Mouse (Mus musculus) adrenal gland (tissue): ENCODE measurements around the gene Mical3.

Experiments
- intact Hi-C: fragments of 180-260 bp; cut with DNase I; formaldehyde crosslinking; loops from one replicate; pipeline ENCODE4 v1.15.1; 2025
- long read RNA-seq, 2 experiments: library from polyadenylated mRNA; unstranded; transcript quantifications; one replicate each; pipeline ENCODE4 v2.0.0; 2020; ENCODE audit warnings: borderline replicate concordance in 1 of 2; ENCODE audit not compliant: insufficient replicate concordance in 1 of 2

Mical3 gene
- long read RNA-seq, experiment 1, partial matches to known transcripts: 3 of 4 reads
- long read RNA-seq, experiment 1, other reads (novel, unspliced or antisense): 1 of 4 reads
- long read RNA-seq, experiment 2, partial matches to known transcripts: 3 of 15 reads
- long read RNA-seq, experiment 2, other reads (novel, unspliced or antisense): 12 of 15 reads

DNA sequence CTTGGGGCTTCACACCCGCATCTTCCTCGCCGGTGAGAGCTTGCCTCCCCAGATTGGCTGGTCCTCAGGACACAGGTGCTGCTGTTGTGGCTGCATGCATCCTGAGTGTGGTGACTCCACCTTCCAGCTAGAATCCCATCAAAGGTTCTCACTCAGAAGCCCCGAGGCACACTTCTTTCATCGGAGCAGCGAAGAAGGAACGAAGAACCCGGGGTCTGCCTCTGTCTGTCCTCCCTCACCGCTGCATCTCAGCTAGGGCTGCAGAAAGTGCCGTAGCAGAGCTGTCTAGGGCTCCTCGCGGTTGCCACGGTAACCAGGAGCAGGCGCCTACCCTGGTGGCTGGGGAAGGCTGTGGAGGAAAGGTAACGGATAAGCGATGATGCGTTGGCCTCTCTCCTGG, at the start of gene Mical3:
Gene Mical3, minus strand, starts transcription at position 227 of the 400 bp plus-strand sequence.
- intact Hi-C loops: loop anchor here (2.0 to 5.0 kb wide), 3 partner anchors 47 to 160 kb away; no protein-coding TSS in a partner anchor

GRCm38 (mm10) chr6:121179846-121180245, 49.0 kb upstream of the Mical3 start:
- intact Hi-C loops: loop anchor here (5.0 to 10.0 kb wide), 4 partner anchors 48 to 355 kb away; partner anchors contain the start of gene Mical3

DNA sequence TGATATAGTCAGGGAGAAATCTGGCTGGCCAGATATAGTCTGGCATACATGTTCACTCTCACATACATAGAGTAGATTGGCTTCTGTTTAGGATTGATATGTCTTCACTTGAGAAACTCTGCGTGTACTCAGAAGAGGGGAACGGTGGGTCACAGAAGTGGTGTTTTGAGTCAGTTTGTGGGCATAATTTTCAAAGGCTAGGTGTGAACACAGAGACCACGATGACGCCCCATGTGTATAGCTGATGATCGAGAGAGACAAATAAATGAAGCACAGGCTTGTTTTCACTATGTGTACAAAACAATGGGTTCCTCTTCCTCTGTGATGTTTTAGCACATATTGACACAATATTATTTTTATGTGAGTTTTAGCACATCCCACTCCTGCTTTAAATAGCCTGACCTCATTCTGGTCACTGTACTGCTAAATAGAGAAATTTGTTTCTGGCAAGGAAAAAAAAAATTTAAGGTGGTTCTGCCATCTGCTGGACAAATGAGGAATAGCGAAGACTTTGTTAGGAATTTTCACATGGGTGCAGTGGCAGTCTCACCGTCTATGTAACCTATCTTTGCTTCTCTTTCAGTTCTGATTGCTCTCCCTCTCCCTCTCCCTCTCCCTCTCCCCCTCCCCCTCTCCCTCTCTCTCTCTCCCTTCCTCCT, 48.0 kb upstream of the Mical3 start:
- intact Hi-C loops: loop anchor here (5.0 kb wide), 2 partner anchors 47 to 282 kb away; partner anchors contain the start of gene Mical3

GRCm38 (mm10) chr6:121177118-121177708, 46.4 kb upstream of the Mical3 start:
- intact Hi-C loops: loop anchor here (1.0 to 5.0 kb wide), 3 partner anchors 45 to 280 kb away; partner anchors contain the start of gene Mical3

DNA sequence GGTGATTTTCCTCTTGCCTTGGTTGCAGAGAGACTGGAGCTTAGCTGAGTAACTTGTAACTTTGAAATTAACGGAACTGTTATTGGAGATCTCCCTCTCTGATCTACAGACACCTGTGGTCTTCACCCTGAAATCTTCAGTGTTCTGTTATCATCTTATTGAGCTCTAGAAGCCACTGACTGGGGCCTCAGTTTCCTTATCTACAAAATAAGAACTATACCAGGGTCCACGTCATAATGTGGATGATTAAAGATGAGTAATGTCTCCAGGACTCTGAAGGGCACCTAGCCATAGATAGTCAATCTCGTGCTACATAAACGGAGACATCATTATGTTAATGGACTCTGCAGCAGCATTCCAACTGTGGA, 45.9 kb upstream of the Mical3 start:
- intact Hi-C loops: loop anchor here (1.0 to 5.0 kb wide), 3 partner anchors 44 to 279 kb away; partner anchors contain the start of gene Mical3

DNA sequence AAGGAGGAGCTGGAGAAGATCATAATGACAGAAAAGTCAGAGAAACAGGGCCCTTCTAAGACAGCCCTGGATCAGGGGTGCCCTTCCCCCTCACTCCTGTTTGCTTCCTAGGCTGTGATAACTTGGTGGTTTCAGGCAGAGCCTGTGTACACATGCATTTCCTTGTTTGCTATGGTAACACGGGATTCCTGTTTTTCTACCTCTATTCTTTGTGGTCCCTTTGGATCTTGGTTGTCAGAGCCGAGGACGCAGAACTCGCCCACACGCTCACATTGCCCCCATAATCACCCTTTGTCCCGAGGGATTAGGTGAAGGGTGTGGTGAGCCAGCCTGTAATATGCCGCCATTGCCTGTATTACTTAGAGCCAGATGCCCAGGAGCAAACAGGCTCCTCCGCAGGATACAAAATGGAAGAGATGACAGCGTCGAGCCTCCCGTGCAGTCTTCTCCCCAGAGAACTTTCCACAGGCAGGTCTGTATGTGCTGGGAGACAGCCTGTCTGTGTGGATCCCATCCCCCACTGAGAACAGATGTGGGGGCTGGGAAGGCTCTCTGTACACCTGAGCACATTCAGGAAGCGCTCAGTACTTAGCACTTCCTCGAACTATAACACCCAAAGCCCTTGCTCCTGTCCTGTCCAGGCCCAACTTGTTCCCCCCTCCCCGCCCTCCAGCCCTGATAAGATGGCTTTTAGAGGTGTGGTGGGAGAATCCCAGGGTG, 45.4 kb upstream of the Mical3 start:
- intact Hi-C loops: loop anchor here (5.0 kb wide), 2 partner anchors 44 to 279 kb away; partner anchors contain the start of gene Mical3

GRCm38 (mm10) chr6:121174761-121175160, 44.0 kb upstream of the Mical3 start:
- intact Hi-C loops: loop anchor here (5.0 kb wide), 2 partner anchors 42 to 277 kb away; partner anchors contain the start of gene Mical3

- intact Hi-C loops: no loop called here
These were observed 42.7 kb upstream of the Mical3 start for GRCm38 (mm10) chr6:121173471-121173870.

- intact Hi-C loops: no loop called here
These were observed 40.3 kb upstream of the Mical3 start for GRCm38 (mm10) chr6:121171102-121171501.

GRCm38 (mm10) chr6:121167381-121167975, 36.7 kb upstream of the Mical3 start:
- intact Hi-C loops: no loop called here

DNA sequence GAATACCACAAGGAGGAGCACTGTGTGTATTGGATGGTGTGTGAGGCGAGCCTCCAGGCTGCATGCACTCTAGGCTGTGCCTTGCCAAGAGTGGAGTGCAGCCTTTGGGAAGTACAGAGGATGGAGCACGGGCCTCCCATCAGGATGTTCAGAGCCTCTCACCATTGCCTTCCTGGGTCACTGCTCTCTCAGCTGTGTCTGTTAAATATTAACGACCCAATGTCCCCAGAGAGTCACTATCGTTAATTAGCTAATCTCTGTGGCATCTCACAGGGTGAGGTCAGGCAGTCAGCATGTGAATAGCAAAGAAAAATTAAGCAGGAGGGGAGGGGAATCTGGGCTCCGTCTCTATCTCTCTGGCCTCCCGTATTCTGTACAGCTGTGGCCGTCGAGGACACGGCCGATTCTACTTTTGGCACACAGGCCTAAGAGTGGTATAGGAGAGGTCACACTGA, 35.3 kb upstream of the Mical3 start:
- intact Hi-C loops: no loop called here

- intact Hi-C loops: no loop called here
These were observed 31.8 kb upstream of the Mical3 start for GRCm38 (mm10) chr6:121162616-121163015.

DNA sequence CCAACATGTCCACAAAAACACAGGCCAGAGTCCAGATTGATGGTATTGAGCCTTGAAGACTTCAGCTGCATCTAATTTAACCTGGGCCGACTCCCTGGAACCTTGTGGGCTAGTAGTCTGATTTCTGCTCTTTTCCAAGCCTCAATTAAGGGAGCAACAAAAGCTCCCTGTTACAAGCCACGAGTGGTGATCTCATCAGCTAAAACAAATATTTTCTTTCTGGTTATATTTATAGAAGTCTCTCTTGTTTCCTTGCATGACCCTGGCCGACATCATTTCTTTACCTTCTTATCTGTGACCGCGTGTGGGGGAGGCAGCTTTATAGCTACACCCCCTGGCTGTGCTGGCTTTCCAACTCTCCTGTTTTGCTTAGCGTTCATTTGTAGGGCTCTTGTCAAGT, 29.3 kb upstream of the Mical3 start:
- intact Hi-C loops: no loop called here

DNA sequence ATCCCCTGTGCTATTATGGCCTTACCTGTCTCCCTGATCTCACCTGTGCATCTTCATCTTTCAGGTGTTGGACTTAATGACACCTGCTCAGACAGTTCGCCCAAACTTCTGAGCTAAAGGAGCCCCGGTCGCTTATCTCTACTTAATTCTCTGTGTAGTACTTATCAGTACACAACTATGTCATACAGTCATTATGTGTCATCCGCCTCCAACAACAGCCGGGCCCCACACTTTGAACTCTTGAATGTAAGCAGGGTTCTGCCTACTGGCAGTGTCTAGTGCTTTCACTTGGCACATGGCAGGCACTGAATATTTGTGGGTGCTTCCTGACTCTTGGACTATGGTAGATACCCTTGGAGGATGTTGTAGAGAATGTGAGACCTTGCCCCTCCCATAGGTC, 28.8 kb upstream of the Mical3 start:
- intact Hi-C loops: no loop called here

DNA sequence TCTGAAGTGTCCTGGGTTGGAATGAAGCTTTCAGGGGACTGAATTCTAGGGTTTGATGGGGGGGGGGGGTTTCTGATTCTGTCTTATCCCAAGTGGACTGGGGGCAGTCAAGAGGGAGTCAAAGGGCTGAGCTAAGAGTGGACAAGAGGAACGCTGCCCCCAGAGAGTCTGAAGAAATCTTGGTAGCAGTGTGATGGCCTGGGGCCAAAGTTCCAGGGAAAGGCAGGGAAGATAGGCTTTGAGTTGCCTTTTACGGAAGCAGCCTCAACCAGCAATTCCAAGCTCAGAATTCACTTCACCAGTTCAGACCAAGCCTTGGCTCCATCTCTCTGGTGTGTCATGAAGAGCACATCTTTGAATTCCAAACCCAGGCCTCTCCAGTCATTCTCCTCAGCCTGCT, 25.2 kb upstream of the Mical3 start:
- intact Hi-C loops: no loop called here

- intact Hi-C loops: no loop called here
These were observed 23.9 kb upstream of the Mical3 start for GRCm38 (mm10) chr6:121154451-121155300.

GRCm38 (mm10) chr6:121153177-121153576, 22.4 kb upstream of the Mical3 start:
- intact Hi-C loops: no loop called here

- intact Hi-C loops: no loop called here
These were observed 20.9 kb upstream of the Mical3 start for GRCm38 (mm10) chr6:121151732-121152131.

GRCm38 (mm10) chr6:121150126-121150525, 19.3 kb upstream of the Mical3 start:
- intact Hi-C loops: no loop called here

GRCm38 (mm10) chr6:121149420-121149819, 18.6 kb upstream of the Mical3 start:
- intact Hi-C loops: no loop called here
